ENCODE assay signal across 14 mouse cellular contexts in the genomic region with DNA sequence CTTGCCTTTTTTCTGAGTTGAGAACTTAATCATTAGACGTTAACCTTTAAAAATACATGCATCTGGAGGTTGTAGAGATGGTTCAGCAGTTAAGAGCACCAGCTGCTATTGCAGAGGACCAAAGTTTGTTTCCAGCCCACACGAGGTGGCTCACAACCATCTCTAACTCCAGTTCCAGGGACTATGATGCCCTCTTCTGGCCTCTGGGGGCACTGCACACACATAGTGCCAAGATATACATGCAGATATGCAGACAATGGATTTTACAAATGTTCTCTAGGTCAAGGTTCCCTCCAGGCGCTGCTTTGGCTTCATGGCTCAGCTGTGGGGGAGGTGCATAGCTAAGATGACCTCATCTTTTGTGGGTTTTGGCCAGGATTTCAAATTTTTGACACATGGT.
DNase-seq lines count a peak whose midpoint lies in the region; ATAC-seq and TF ChIP-seq lines count a peak whose summit lies in the region.
"Had no signal": no experiment of that assay in that cellular context is flagged by ENCODE, and none has a peak within 500 bp of the region (broad histone marks: within the 10 kb centered on the region; RNA-seq: fewer than 3 reads in every experiment).

No protein-coding gene starts in this region.

- no peak overlapping the region for H3K9ac ChIP-seq in heart, adult 2 months (ENCODE audit: low read depth, low read length)
- H3K9ac ChIP-seq in liver, embryonic 14.5 days (replicated peaks), result no peak overlapping the region
- H3K9ac ChIP-seq: embryonic facial prominence, embryonic 13.5 days; forebrain, embryonic 15.5 days; heart, embryonic 15.5 days had no signal

- no peak for DNase-seq in heart, adult 2 months
- DNase-seq in heart, postnatal 25 days (ENCODE audit: low spot score), result no peak
- DNase-seq in liver, embryonic 14.5 days (ENCODE audit: low read depth in 3 of 3, low spot score in 3 of 3), result no peak
- no peak for DNase-seq in liver
- no peak for DNase-seq in c-Kit-positive CD71-positive TER-119-positive erythroid progenitor cells, embryonic 14.5 days (ENCODE audit: low spot score)
- DNase-seq: cerebellum, adult 9-11 months; gastrocnemius, postnatal 36 days; right cerebral cortex, postnatal 14 days had no signal

- TF ChIP-seq CTCF in heart, adult 2 months (IDR thresholded peaks at IDR 0.05), result peak; percentile 35
- peak; percentile 51 for TF ChIP-seq CTCF in liver, embryonic 14.5 days (IDR thresholded peaks at IDR 0.05; ENCODE audit: low read depth)
- TF ChIP-seq CTCF in E14TG2a.4 (conservative IDR thresholded peaks at IDR 0.05; ENCODE audit: low read length), result peak; percentile 64
- TF ChIP-seq CTCF in bone marrow, adult 2 months (IDR thresholded peaks at IDR 0.05; ENCODE audit: control insufficient read depth, insufficient read depth, low read length), result peak; percentile 29; the same call in 1 of the 2 replicates

- 64% methylated on average over 3 of the region's 3 CpGs for WGBS in heart, adult 2 months
- WGBS in liver, embryonic 14.5 days (ENCODE audit: insufficient replicate concordance), result 51% methylated on average over 3 of the region's 3 CpGs
- WGBS in bone marrow, adult 2 months, result 77% methylated on average over 3 of the region's 3 CpGs

- no peaks in the 10 kb centered on the region for H3K79me2 ChIP-seq in heart, adult 2 months (replicated peaks; ENCODE audit: control insufficient read depth, insufficient read depth, low read length)

- no peak overlapping the region for H3K27ac ChIP-seq in heart, adult 2 months
- no peak overlapping the region for H3K27ac ChIP-seq in liver, embryonic 14.5 days
- no peak overlapping the region for H3K27ac ChIP-seq in bone marrow, adult 2 months (ENCODE audit: control insufficient read depth, insufficient read depth, low read depth, low read length, poor library complexity)
- H3K27ac ChIP-seq: embryonic facial prominence, embryonic 13.5 days; forebrain, embryonic 15.5 days; heart, embryonic 15.5 days; macrophage had no signal

- no peak overlapping the region for H3K4me3 ChIP-seq in heart, adult 2 months
- no peak overlapping the region for H3K4me3 ChIP-seq in liver, embryonic 14.5 days (ENCODE audit: insufficient read depth in 1 of 2, low read depth in 2 of 2, low read length in 2 of 2)
- H3K4me3 ChIP-seq in E14TG2a.4 (replicated peaks; ENCODE audit: low read length), result no peak overlapping the region
- H3K4me3 ChIP-seq in bone marrow, adult 2 months (replicated peaks; ENCODE audit: control insufficient read depth, low read depth, low read length), result no peak overlapping the region
- H3K4me3 ChIP-seq: embryonic facial prominence, embryonic 13.5 days; forebrain, embryonic 15.5 days; heart, embryonic 15.5 days had no signal

- no peaks in the 10 kb centered on the region for H3K36me3 ChIP-seq in heart, adult 2 months (ENCODE audit: control insufficient read depth, insufficient read depth, low read length)
- no peaks in the 10 kb centered on the region for H3K36me3 ChIP-seq in liver, embryonic 14.5 days (replicated peaks; ENCODE audit: control insufficient read depth, insufficient read depth, low read depth)
- no peaks in the 10 kb centered on the region for H3K36me3 ChIP-seq in E14TG2a.4 (ENCODE audit: insufficient read depth, low read length)
- H3K36me3 ChIP-seq: embryonic facial prominence, embryonic 13.5 days; forebrain, embryonic 15.5 days; heart, embryonic 15.5 days had no signal

- H3K4me1 ChIP-seq in heart, adult 2 months (ENCODE audit: control insufficient read depth, insufficient read depth, low read length), result no peaks in the 10 kb centered on the region
- no peaks in the 10 kb centered on the region for H3K4me1 ChIP-seq in liver, embryonic 14.5 days (replicated peaks; ENCODE audit: control insufficient read depth in 2 of 2, insufficient read depth in 2 of 2, low read length in 1 of 2)
- H3K4me1 ChIP-seq in E14TG2a.4 (replicated peaks; ENCODE audit: low read depth, low read length), result no peaks in the 10 kb centered on the region
- no peaks in the 10 kb centered on the region; the same call in 1 of the 2 replicates for H3K4me1 ChIP-seq in bone marrow, adult 2 months (ENCODE audit: control insufficient read depth, insufficient read depth, low read length)
- H3K4me1 ChIP-seq: embryonic facial prominence, embryonic 13.5 days; heart, embryonic 15.5 days had no signal

- intact Hi-C loops in heart, adult 2 months (cut with DNase I), result no loop called here
- intact Hi-C loops in heart, postnatal 25 days (cut with DNase I), result no loop called here

- no peaks in the 10 kb centered on the region for H3K27me3 ChIP-seq in heart, adult 2 months (ENCODE audit: control insufficient read depth, insufficient read depth, low read length)
- no peaks in the 10 kb centered on the region for H3K27me3 ChIP-seq in liver, embryonic 14.5 days (ENCODE audit: control insufficient read depth, insufficient read depth, low read length)
- H3K27me3 ChIP-seq in E14TG2a.4 (ENCODE audit: insufficient read depth, low read length), result 0 out of 2 replicates have a peak, but pooled peaks cover 5% of the 10 kb centered on the region
- H3K27me3 ChIP-seq: embryonic facial prominence, embryonic 13.5 days; heart, embryonic 15.5 days had no signal

- no peak for ATAC-seq in liver, embryonic 14.5 days (ENCODE audit: insufficient read depth)
- ATAC-seq: forebrain, embryonic 15.5 days had no signal

- TF ChIP-seq EP300 in heart, adult 2 months (IDR thresholded peaks at IDR 0.05; ENCODE audit: insufficient read depth, low read depth, low read length), result no peak
- no peak for TF ChIP-seq EP300 in liver, embryonic 14.5 days (IDR thresholded peaks at IDR 0.05; ENCODE audit: low read depth)

- TF ChIP-seq POLR2A in heart, adult 2 months (IDR thresholded peaks at IDR 0.05; ENCODE audit: insufficient read depth, low read depth, low read length), result no peak
- no peak for TF ChIP-seq POLR2A in bone marrow, adult 2 months (IDR thresholded peaks at IDR 0.05; ENCODE audit: borderline replicate concordance, control insufficient read depth, low read depth, low read length)

- H3K4me2 ChIP-seq in liver, embryonic 14.5 days (ENCODE audit: low read depth), result no peak overlapping the region
- H3K4me2 ChIP-seq: embryonic facial prominence, embryonic 13.5 days; forebrain, embryonic 15.5 days; heart, embryonic 15.5 days had no signal

- no peaks in the 10 kb centered on the region for H3K9me3 ChIP-seq in liver, embryonic 14.5 days (ENCODE audit: control insufficient read depth, low read length)
- no peaks in the 10 kb centered on the region for H3K9me3 ChIP-seq in E14TG2a.4 (ENCODE audit: low read length)
- H3K9me3 ChIP-seq: embryonic facial prominence, embryonic 13.5 days; forebrain, embryonic 15.5 days; heart, embryonic 15.5 days had no signal
